Mouse (Mus musculus): ENCODE measurements around the gene Cdc42ep2. TPM values are rescaled to one million over a fixed set of nuclear protein-coding genes. Genes with fewer than 3 reads are reported as not detected.
A peak's percentile ranks its signal among the peaks of the same experiment; 100 is the strongest.

Gene Cdc42ep2
- polyA plus RNA-seq, 1 experiment from 2014 or later = 15.6 TPM

- Histone ChIP-seq H3K4me1 (replicated peaks; ENCODE audit: control insufficient read depth, insufficient read depth, low read length) (peaks cover 17% of the 10 kb centered on the region), H3K4me3 (ENCODE audit: low read length) (no peak overlapping the region), H3K9me3 (ENCODE audit: control insufficient read depth, low read length) (no peaks in the 10 kb centered on the region), H3K36me3 (ENCODE audit: control insufficient read depth, insufficient read depth, low read length) (peaks cover 13% of the 10 kb centered on the region), H3K27me3 (ENCODE audit: control insufficient read depth, insufficient read depth, low read depth, low read length) (no peaks in the 10 kb centered on the region), H3K9ac (ENCODE audit: low read length) (no peak overlapping the region), H3K27ac (ENCODE audit: low read length) (no peak overlapping the region), H3K4me2 (ENCODE audit: low read depth, low read length) (no peak overlapping the region)
- 9% methylated on average over 3 of the region's 3 CpGs for WGBS
- peak; percentile 74 for ATAC-seq (ENCODE audit: low read depth)
Measured at GRCm38 (mm10) chr19:5956685-5957084, 32.1 kb upstream of the Cdc42ep2 start.

- ATAC-seq (ENCODE audit: low read depth) = peak; percentile 46
- Histone ChIP-seq H3K4me3 (ENCODE audit: low read length) (peak overlapping the region; percentile 36), H3K4me1 (replicated peaks; ENCODE audit: control insufficient read depth, insufficient read depth, low read length) (peaks cover 18% of the 10 kb centered on the region), H3K36me3 (ENCODE audit: control insufficient read depth, insufficient read depth, low read length) (peaks cover 20% of the 10 kb centered on the region), H3K9me3 (ENCODE audit: control insufficient read depth, low read length) (no peaks in the 10 kb centered on the region), H3K4me2 (ENCODE audit: low read depth, low read length) (peak overlapping the region; percentile 48), H3K27ac (ENCODE audit: low read length) (peak overlapping the region; percentile 48), H3K27me3 (ENCODE audit: control insufficient read depth, insufficient read depth, low read depth, low read length) (no peaks in the 10 kb centered on the region), H3K9ac (ENCODE audit: low read length) (0 out of 2 replicates have a peak overlapping the region, but pooled peaks have one; percentile 7)
- WGBS = 51% methylated on average over 28 of the region's 28 CpGs
Measured at GRCm38 (mm10) chr19:5955704-5956670, 31.4 kb upstream of the Cdc42ep2 start.

- H3K9ac ChIP-seq (ENCODE audit: low read length) = no peak overlapping the region
- no peak for ATAC-seq (ENCODE audit: low read depth)
- H3K9me3 ChIP-seq (ENCODE audit: control insufficient read depth, low read length) = no peaks in the 10 kb centered on the region
- peaks cover 18% of the 10 kb centered on the region for H3K4me1 ChIP-seq (replicated peaks; ENCODE audit: control insufficient read depth, insufficient read depth, low read length)
- peaks cover 28% of the 10 kb centered on the region for H3K36me3 ChIP-seq (ENCODE audit: control insufficient read depth, insufficient read depth, low read length)
- H3K27me3 ChIP-seq (ENCODE audit: control insufficient read depth, insufficient read depth, low read depth, low read length) = no peaks in the 10 kb centered on the region
- no peak overlapping the region for H3K4me2 ChIP-seq (ENCODE audit: low read depth, low read length)
- H3K4me3 ChIP-seq (ENCODE audit: low read length) = no peak overlapping the region
- 85% methylated on average over 10 of the region's 10 CpGs for WGBS
- no peak overlapping the region for H3K27ac ChIP-seq (ENCODE audit: low read length)
Measured at GRCm38 (mm10) chr19:5954936-5955335, 30.3 kb upstream of the Cdc42ep2 start.

GRCm38 (mm10) chr19:5954031-5954710 lies 29.6 kb upstream of the Cdc42ep2 start:
- no peak overlapping the region for H3K9ac ChIP-seq (ENCODE audit: low read length)
- peaks cover 34% of the 10 kb centered on the region for H3K36me3 ChIP-seq (ENCODE audit: control insufficient read depth, insufficient read depth, low read length)
- ATAC-seq (ENCODE audit: low read depth) = no peak
- no peaks in the 10 kb centered on the region for H3K9me3 ChIP-seq (ENCODE audit: control insufficient read depth, low read length)
- H3K4me1 ChIP-seq (replicated peaks; ENCODE audit: control insufficient read depth, insufficient read depth, low read length) = peaks cover 18% of the 10 kb centered on the region
- 80% methylated on average over 22 of the region's 22 CpGs for WGBS
- H3K4me3 ChIP-seq (ENCODE audit: low read length) = no peak overlapping the region
- H3K27me3 ChIP-seq (ENCODE audit: control insufficient read depth, insufficient read depth, low read depth, low read length) = no peaks in the 10 kb centered on the region
- no peak overlapping the region for H3K4me2 ChIP-seq (ENCODE audit: low read depth, low read length)
- no peak overlapping the region for H3K27ac ChIP-seq (ENCODE audit: low read length)

- 89% methylated on average over 19 of the region's 19 CpGs for WGBS
- peaks cover 36% of the 10 kb centered on the region for H3K36me3 ChIP-seq (ENCODE audit: control insufficient read depth, insufficient read depth, low read length)
- no peaks in the 10 kb centered on the region for H3K27me3 ChIP-seq (ENCODE audit: control insufficient read depth, insufficient read depth, low read depth, low read length)
- no peak overlapping the region for H3K4me2 ChIP-seq (ENCODE audit: low read depth, low read length)
- peaks cover 18% of the 10 kb centered on the region for H3K4me1 ChIP-seq (replicated peaks; ENCODE audit: control insufficient read depth, insufficient read depth, low read length)
- H3K4me3 ChIP-seq (ENCODE audit: low read length) = no peak overlapping the region
- H3K9me3 ChIP-seq (ENCODE audit: control insufficient read depth, low read length) = no peaks in the 10 kb centered on the region
- ATAC-seq (ENCODE audit: low read depth) = no peak
- H3K9ac ChIP-seq (ENCODE audit: low read length) = no peak overlapping the region; the same call in 1 of the 2 replicates
- no peak overlapping the region for H3K27ac ChIP-seq (ENCODE audit: low read length)
Measured at GRCm38 (mm10) chr19:5953201-5953770, 28.7 kb upstream of the Cdc42ep2 start.

GRCm38 (mm10) chr19:5952071-5952691 lies 27.6 kb upstream of the Cdc42ep2 start:
- Histone ChIP-seq H3K4me3 (ENCODE audit: low read length) (no peak overlapping the region), H3K4me2 (ENCODE audit: low read depth, low read length) (0 out of 2 replicates have a peak overlapping the region, but pooled peaks have one; percentile 7), H3K4me1 (replicated peaks; ENCODE audit: control insufficient read depth, insufficient read depth, low read length) (peaks cover 18% of the 10 kb centered on the region), H3K27ac (ENCODE audit: low read length) (peak overlapping the region; percentile 80), H3K27me3 (ENCODE audit: control insufficient read depth, insufficient read depth, low read depth, low read length) (no peaks in the 10 kb centered on the region), H3K36me3 (ENCODE audit: control insufficient read depth, insufficient read depth, low read length) (peaks cover 37% of the 10 kb centered on the region), H3K9ac (ENCODE audit: low read length) (0 out of 2 replicates have a peak overlapping the region, but pooled peaks have one; percentile 34), H3K9me3 (ENCODE audit: control insufficient read depth, low read length) (no peaks in the 10 kb centered on the region)
- 65% methylated on average over 13 of the region's 13 CpGs for WGBS
- peak; percentile 72 for ATAC-seq (ENCODE audit: low read depth)

- Histone ChIP-seq H3K4me3 (ENCODE audit: low read length) (no peak overlapping the region), H3K4me2 (ENCODE audit: low read depth, low read length) (0 out of 2 replicates have a peak overlapping the region, but pooled peaks have one; percentile 7), H3K27me3 (ENCODE audit: control insufficient read depth, insufficient read depth, low read depth, low read length) (no peaks in the 10 kb centered on the region), H3K4me1 (replicated peaks; ENCODE audit: control insufficient read depth, insufficient read depth, low read length) (peaks cover 18% of the 10 kb centered on the region), H3K9me3 (ENCODE audit: control insufficient read depth, low read length) (no peaks in the 10 kb centered on the region), H3K9ac (ENCODE audit: low read length) (no peak overlapping the region), H3K27ac (ENCODE audit: low read length) (peak overlapping the region; percentile 43; the same call in 1 of the 2 replicates), H3K36me3 (ENCODE audit: control insufficient read depth, insufficient read depth, low read length) (peaks cover 37% of the 10 kb centered on the region)
- 82% methylated on average over 16 of the region's 16 CpGs for WGBS
- ATAC-seq (ENCODE audit: low read depth) = no peak
Measured at GRCm38 (mm10) chr19:5951631-5952030, 27.0 kb upstream of the Cdc42ep2 start.

GRCm38 (mm10) chr19:5950218-5950617 lies 25.6 kb upstream of the Cdc42ep2 start:
- no peak overlapping the region for H3K9ac ChIP-seq (ENCODE audit: low read length)
- H3K4me2 ChIP-seq (ENCODE audit: low read depth, low read length) = no peak overlapping the region
- H3K4me1 ChIP-seq (replicated peaks; ENCODE audit: control insufficient read depth, insufficient read depth, low read length) = peaks cover 20% of the 10 kb centered on the region
- WGBS = 88% methylated on average over 11 of the region's 11 CpGs
- ATAC-seq (ENCODE audit: low read depth) = no peak
- H3K9me3 ChIP-seq (ENCODE audit: control insufficient read depth, low read length) = no peaks in the 10 kb centered on the region
- peaks cover 37% of the 10 kb centered on the region for H3K36me3 ChIP-seq (ENCODE audit: control insufficient read depth, insufficient read depth, low read length)
- H3K27ac ChIP-seq (ENCODE audit: low read length) = no peak overlapping the region
- no peaks in the 10 kb centered on the region for H3K27me3 ChIP-seq (ENCODE audit: control insufficient read depth, insufficient read depth, low read depth, low read length)
- no peak overlapping the region for H3K4me3 ChIP-seq (ENCODE audit: low read length)
